Mouse (Mus musculus) mouse embryonic stem cell (cell line): ENCODE measurements at regions not wholly inside any gene's neighbourhood (a gene's known extent, or its start where the extent isn't known, plus 50 kb on each side); places are given as distances from the start of the nearest gene placed in this dataset.

ENCODE experiments used
- in situ Hi-C, 2 experiments: fragments of 300-500 bp; cut with MboI; formaldehyde crosslinking; loops; 1 replicate in 1 of 2; 3 replicates in 1 of 2; pipeline ENCODE4 v1.14.3; 2019 to 2020; ENCODE audit warnings: low sequenced_read_pairs in 2 of 2, low pct_unique_long_range_greater_than_20kb in 1 of 2, mixed read lengths in 1 of 2; ENCODE audit not compliant: unreplicated experiment in 1 of 2

DNA sequence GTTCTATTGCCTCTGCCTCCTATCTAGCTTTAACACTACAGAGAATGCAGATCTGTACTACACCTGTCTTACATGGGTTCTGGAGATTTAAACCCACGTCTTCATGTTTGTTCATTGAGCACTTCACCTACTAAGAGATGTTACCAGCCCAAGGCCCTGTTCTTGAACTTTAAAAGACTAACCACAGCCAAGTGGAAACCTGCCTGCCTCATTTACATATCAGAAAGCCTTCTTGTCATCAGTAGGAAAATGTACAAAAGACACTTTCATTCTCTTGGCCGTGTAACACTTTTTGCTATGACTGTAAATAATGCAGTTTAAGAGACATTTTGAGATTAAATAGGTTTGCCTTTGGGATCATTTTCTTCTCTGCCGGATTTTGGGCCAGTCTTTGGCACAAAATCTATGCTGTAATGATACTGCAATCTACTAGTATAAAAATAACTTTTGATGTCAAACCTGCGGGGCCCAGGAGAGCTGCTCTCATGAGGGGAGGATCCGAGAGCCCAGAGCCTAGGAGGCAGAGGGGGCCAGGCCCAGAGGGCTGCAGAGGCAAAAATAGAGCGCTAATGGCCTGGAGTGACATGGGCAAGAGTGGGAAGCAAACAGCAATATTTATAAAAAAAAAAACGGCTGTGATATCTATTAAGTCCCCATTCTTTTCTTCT is 318.4 kb upstream of the Myo3a start:
- in situ Hi-C loops: loop anchor here (25.0 kb wide), 3 partner anchors 497 to 1047 kb away; no protein-coding TSS in a partner anchor

DNA sequence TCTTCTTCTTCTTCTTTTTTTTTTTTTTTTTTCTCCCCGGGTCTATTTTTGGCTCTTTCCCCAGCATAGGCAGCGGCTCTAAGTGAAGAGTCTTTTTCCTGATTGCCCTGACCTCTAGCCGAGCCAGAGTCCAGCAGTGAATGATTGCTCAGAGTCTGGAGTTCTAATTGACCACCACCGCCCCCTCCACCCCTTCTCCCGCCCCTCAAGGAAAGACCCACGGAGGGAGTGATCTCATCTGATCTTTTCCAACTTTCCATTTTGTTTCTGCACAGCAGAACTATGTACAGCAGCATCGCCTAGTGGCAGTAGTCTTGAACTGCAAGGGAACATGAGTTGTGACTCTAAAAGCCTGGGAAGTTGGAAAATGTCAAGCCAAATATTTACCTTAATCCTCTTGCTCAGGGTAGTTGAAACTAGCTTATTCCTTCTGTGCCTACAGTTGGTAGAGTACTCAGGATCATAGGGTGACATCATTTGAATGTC is 317.8 kb upstream of the Myo3a start:
- in situ Hi-C loops: loop anchor here (25.0 kb wide), 3 partner anchors 497 to 1047 kb away; no protein-coding TSS in a partner anchor

DNA sequence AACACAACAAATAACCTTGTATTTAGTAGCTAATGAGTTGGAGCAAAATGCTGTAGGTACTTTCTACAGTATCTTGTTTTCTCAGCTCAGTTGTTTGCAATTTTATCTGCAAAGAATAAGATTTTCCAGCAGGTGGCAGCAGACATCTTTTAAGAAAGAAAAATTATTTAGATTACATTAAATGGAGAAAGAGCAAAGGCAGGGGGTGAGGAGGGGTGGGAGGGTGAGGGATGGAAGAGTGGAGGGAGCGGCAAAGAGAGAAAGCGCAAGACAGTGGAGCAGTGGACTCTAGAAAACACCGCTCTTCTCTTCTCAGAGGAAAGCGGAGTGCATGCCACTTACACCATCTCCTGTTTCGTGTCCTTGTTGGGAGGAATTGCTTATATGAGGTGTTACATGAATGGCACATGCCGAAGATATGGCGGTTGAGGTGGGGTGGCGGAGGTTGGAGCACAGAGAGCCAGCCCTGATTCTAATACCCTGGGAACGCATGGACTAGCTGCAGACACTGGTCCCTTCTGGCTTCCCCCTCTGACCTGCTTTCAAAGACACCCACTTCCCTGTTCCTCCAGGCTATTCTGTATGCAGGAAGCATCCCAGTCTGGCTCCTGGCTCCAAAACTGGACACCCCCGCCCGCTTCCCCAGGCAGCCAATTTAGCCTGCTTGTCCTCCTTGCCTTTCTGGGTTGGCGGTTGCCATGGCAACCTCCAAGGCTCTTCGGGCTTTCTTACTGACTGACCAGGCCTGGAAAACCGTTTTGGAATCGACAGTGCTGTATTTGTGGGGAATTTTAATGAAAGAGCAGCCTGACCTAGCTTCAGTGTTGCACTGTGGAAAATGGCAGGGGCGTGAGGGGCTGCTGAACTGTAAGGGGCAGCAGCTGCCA is 309.3 kb upstream of the Myo3a start:
- in situ Hi-C loops: loop anchor here (10.0 to 25.0 kb wide), 4 partner anchors 506 to 1056 kb away; no protein-coding TSS in a partner anchor

- in situ Hi-C loops: loop anchor here (10.0 to 25.0 kb wide), 4 partner anchors 507 to 1057 kb away; no protein-coding TSS in a partner anchor
Observed at GRCm38 (mm10) chr2:21919091-21919490, 308.2 kb upstream of the Myo3a start.

DNA sequence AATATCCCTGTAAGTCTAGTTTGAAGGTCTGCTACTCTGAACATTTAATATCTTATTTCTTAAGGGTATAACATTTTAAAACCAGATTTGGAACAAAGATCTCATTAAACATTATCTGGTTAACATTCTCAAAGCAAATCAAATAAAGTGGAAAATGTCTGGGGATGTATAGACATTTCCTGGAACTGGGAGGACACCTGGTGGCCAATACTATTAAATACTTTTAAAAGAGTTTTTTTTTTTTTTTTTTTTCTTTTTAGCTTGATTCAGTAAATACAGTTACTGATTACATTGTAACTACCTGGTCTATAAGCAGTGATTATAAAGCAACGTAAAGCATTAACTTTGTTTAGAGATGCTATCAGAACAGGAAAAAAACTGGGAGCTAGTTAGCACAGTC is 299.6 kb upstream of the Myo3a start:
- in situ Hi-C loops: no loop called here

- in situ Hi-C loops: no loop called here
Observed at GRCm38 (mm10) chr2:21939993-21940392, 287.3 kb upstream of the Myo3a start.

GRCm38 (mm10) chr2:21940797-21941487 is 286.4 kb upstream of the Myo3a start:
- in situ Hi-C loops: no loop called here

DNA sequence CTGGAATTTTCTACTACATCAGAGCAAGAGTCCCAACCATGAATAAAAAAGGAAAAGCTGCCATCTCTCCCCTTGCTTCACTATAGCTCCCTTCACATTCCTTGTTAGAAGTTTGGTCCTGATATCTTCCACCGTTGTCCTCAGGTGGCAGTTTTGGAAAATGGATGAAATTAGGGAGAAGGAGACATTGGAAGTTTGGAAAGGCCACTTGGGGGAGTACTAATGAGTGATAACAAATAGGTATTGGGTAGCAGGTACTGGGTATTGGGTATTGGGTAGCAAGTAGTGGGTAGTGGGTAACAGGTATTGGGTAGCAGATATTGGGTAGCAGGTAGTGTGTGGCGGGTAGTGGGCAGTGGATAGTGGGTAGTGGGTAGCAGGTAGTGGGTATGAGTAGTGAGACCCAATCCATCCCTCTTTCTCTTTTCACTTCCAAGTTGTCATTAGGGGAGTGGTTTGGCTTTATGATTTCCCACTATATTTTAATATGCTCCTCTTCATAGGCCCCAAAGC is 285.8 kb upstream of the Myo3a start:
- in situ Hi-C loops: no loop called here

GRCm38 (mm10) chr2:21943676-21944075 is 283.6 kb upstream of the Myo3a start:
- in situ Hi-C loops: no loop called here

DNA sequence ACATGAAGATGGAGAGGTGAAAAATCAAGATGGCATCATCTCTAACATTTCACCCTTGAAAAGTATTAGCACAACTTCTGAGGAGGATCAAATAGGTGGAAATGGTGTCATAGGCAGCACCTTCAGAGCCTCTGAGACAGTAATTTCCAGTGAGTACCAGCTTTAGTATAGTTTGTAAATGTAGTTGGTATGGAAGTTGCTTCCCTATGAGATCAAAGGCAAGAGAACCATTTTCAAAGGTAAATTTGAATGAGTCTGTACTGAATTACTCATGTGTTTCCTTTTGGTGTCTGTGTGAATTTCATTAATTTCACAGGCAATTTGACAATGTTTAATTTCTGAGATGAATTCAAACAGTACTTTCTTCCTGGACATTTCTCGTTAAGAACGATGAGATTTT is 280.8 kb upstream of the Myo3a start:
- in situ Hi-C loops: no loop called here

GRCm38 (mm10) chr2:21951279-21951678 is 276.0 kb upstream of the Myo3a start:
- in situ Hi-C loops: loop anchor here (25.0 kb wide), 2 partner anchors 761 to 911 kb away; no protein-coding TSS in a partner anchor

DNA sequence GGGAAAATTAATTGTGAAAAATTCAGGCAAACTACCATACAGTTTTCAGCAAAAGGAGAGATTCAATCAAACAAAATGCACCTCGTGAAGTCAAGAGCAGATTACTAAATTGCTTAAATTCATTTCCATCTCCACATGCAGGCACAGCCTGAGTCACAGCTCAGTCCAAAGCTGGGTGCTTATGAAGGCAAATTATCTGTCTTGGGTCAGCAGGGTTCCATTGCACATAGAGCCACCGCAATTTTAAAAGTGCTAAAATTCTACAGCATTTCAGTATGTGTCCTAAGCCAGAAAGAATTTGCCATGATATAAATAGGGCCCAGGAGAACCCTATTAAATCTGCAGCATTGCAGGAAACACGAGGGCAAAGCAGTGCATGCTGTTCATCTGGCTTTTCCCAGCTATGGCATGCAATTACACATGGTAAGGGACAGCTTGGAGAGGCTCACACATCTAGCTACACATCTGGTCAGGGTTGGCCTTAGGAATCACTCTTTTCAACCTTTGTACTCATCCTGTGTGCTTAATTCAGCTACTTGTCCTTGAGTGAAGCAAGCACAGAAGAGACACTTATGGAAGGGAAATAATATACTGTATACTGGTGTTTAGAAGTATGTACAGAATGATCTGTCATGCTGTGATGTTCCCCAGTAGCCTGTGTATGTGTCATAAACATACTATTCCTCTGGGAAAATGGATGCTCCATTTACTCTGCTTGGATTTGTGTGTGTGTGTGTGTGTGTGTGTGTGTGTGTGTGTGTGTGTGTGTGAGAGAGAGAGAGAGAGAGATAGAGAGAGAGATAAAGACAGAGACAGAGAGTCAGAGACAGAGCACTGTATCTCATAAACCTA is 271.0 kb upstream of the Myo3a start:
- in situ Hi-C loops: loop anchor here (25.0 kb wide), 2 partner anchors 756 to 906 kb away; no protein-coding TSS in a partner anchor

GRCm38 (mm10) chr2:21958365-21958764 is 268.9 kb upstream of the Myo3a start:
- in situ Hi-C loops: loop anchor here (25.0 kb wide), 2 partner anchors 754 to 904 kb away; no protein-coding TSS in a partner anchor

GRCm38 (mm10) chr2:21958802-21959201 is 268.5 kb upstream of the Myo3a start:
- in situ Hi-C loops: loop anchor here (25.0 kb wide), 2 partner anchors 753 to 903 kb away; no protein-coding TSS in a partner anchor

DNA sequence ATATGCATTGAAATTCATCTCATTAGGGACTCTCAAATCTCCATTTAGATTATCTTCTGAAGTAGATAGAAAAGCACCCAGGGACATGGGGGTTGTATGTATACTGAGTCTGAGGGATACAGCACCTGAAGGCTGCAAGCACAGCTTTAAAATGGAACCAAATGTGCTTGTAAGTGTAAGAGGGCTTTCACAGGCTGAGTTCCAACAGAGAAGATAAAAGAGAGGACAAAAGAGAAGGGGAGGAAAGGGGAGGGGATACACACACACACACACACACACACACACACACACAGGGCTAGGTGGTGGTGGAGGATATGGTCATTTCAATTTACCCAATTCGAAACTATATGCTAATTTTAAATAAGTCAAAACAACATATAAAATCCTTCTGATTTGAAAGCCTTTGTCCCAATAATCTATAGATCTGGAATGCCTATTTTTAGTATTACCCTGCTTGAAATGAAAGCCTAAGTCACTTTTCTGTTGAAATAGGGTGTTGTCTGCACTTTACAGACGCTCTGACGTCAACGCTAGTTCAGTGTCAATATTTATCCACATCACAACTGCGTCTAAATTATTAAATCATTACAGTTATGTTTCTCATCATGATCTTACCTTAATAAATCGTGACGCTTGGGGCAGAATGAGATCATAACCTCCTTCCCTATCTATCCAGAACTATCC is 263.8 kb upstream of the Myo3a start:
- in situ Hi-C loops: loop anchor here (25.0 kb wide), 2 partner anchors 749 to 899 kb away; no protein-coding TSS in a partner anchor

GRCm38 (mm10) chr2:21964027-21964605 is 263.2 kb upstream of the Myo3a start:
- in situ Hi-C loops: loop anchor here (25.0 kb wide), 2 partner anchors 748 to 898 kb away; no protein-coding TSS in a partner anchor
